Mouse (Mus musculus) B cell, adult 2 months (primary cell): Measurements from ENCODE around the gene 1810049J17Rik.

Experiments used
- DNase-seq, 2 experiments: peaks; one replicate each; pipeline ENCODE4 v3.0.0; 2022

1810049J17Rik gene

DNA sequence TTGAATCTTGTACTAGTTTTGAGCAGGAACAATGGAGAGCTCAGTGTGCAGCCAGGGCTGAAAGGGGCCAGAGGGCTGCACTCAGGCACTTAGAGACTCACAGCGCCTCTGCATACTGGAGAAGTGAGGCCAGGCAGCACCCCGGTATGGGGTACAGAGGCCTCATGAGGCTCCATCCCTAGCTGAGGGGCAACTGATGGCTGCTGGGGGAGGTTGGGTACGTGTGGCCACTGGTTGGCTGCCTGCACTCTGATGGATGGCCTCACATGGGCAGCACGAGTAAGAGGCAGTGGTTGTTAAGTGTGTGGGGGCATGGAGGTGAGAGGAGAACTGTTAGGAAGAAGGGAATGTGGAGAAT is 19.7 kb upstream of the 1810049J17Rik start:
- no peak for DNase-seq

- no peak for DNase-seq
These were observed 19.1 kb upstream of the 1810049J17Rik start for GRCm38 (mm10) chr15:12340536-12341400.

GRCm38 (mm10) chr15:12337779-12338137 is 16.1 kb upstream of the 1810049J17Rik start:
- no peak for DNase-seq

DNA sequence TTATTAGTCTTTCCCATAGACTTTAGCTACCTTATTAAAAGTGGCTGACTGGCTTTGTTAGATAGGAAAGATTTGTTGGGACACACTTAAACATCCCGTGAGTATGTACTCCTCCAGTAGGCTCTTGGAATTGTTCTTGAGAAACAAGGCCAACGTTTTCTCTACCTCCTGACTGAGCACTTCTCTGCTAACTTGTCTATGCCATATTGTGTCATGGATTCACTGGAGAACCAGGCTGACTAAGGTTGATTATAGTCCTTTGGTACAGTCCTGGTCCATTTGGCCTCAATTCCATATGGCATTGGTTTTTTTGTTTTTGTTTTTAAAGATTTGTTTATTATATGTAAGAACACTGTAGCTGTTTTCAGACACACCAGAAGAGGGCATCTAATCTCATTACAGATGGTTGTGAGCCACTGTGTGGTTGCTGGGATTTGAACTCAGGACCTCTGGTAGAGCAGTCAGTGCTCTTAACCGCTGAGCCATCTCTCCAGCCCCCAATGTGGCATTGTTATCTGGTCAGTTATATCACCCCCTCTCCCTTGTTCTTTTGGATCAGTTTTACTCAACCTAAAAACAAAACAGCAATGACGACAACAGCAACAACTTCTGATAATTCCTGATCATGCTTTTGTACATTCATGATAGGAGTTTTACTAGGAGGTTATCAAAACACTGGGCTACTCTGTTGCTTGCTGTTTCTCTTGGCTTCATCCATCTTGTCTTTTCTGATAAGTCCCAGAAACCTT is 15.5 kb upstream of the 1810049J17Rik start:
- no peak for DNase-seq

GRCm38 (mm10) chr15:12334381-12334780 is 12.7 kb upstream of the 1810049J17Rik start:
- no peak for DNase-seq

DNA sequence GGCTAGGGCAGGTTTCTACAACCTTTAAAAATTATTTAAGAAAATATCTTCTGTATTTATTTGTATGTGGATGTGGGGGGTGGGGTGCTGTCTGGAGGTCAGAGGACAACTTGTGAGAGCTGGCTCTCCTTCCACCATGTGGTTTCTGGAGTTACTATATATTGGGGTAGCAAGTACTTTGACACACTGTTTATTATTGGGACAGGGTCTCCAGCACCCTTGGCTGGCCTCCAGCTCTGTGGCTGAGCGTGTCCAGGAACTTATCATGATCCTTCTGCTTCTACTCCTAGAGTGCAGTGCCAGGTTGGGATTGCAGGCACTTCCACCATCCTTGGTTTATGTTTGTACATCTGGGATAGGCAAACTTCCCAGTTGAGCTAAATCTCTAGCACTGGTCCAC is 9.6 kb upstream of the 1810049J17Rik start:
- no peak for DNase-seq

GRCm38 (mm10) chr15:12330892-12331291 is 9.2 kb upstream of the 1810049J17Rik start:
- no peak for DNase-seq

GRCm38 (mm10) chr15:12330389-12330788 is 8.7 kb upstream of the 1810049J17Rik start:
- no peak for DNase-seq

GRCm38 (mm10) chr15:12324326-12324725 is 2.6 kb upstream of the 1810049J17Rik start:
- no peak for DNase-seq

- DNase-seq, result no peak
These were observed 1.1 kb upstream of the 1810049J17Rik start for GRCm38 (mm10) chr15:12322676-12323402.

DNA sequence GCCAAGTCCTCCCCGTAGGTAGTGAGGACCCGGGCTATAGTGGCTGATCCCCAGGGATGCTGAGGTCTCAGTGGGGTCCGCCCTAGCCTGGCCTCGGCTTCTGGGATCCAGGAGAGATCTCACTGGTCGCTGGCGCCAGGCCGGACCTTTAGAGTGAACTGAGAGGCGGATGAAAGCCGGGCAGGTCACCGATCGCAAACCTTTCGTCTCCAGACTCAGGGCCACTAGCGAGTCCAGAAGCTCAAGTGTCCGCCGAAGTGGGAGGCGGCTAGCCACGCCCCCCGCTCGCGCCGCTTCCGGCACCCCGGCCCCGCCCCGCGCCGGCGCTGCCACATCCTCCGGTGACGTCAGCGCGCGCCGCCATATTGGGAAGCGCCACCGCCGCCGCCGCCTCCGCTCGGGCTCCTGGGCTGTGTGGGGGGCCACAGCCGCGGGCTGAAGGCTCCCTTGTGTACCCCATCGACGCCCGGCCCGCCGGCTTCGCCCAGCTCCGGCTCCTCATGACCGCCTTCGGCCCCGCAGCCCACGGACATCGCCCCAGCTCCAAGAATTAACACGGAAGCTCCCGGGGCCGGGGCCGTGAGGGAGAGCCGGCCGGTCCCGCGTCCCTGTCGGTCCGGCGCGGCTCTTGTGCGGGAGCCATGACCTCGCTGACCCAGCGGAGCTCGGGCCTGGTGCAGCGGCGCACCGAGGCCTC is 460 bp downstream of the 1810049J17Rik start, which contains the start of gene Golph3:
Golph3 (plus strand) TSS at position 360 of the 697 bp plus-strand sequence.
- peak; percentile 95 to 97 for DNase-seq

DNA sequence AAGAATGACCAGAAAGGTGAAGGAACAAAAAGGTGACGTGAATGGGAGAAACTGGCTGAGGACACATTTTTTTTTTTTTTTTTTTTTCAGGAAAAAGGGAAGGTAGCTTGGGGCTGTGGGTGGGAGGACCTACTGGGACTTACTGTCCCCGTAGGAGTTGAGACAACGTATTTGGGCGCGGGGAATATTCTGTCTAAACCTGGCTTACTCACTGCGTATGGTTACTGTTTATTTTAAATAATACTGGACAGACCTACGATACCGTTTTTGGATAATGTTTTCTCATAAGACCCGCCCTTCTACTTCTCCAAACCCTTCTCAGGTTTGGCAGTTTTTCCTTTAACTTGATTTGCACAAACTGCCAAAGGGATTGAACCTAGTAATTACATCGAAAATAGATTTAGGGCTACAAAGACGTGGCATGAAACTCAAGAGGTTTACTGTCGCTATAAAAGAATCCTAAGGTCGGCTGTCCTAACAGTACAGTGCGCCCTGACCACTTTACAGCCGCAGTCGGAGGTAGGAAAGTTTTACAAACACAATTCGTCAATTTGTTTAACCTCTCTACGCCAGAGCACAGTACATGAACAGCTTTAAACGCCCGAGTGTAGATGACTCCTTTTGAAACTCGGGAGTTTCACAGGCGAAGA is 1.1 kb downstream of the 1810049J17Rik start:
- no peak for DNase-seq

- DNase-seq, result no peak
These were observed 1.8 kb downstream of the 1810049J17Rik start for GRCm38 (mm10) chr15:12319889-12320288.

DNA sequence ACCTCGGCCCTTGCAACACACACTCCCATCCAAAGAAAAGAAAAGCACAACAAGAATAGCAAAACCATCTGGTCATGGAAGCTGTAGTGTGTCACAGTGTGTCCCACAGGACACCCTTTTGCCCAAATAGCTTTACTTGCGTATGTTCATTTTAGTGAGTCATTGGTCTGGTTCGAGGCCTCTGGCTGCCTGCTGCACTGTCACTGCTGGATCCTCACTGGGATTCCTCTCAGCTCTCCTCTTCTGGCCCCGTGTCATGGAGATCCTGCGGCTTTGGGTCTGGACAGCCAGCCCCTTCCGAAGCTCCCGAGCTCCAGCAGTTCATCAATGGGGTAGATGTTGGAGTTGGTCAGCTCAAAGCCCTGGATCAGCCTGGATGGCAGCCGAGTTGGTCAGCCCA is 3.2 kb downstream of the 1810049J17Rik start:
- no peak for DNase-seq

DNA sequence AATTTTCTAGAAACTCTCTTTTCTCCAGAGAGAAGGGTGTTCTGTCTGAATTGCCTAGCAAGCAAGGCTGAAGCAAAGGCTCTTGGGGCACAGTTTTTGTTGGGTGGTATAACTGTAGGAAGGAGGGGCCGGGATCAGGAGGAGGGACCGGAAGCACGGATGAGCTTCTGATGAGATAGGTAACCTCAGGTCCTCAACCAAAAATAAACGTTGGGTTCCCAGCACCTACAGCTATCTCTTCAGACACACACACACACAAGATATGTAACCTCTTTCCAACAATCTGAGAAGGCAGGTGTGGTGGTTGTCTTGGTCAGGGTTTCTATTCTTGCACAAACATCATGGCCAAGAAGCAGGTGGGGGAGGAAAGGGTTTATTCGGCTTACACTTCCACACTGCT is 4.4 kb downstream of the 1810049J17Rik start:
- DNase-seq, result no peak

DNA sequence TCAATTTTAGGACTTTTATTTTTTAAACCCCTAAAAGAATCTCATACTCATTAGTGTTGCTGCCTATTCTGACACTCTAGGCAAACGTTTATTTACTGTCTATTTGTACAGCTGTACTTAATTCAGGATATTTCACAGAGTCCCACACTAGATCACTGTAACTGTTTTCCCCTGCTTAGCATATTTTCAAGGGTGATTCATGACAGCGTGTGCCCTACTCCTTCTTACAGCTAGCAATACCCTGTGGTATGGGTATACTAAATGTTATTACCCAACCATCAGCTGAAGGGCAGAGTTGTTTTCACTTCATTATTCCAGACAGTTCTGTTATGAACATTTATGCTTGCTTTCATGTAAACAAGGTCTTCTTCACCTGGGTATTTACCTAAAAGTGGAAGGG is 5.7 kb downstream of the 1810049J17Rik start:
- no peak for DNase-seq

DNA sequence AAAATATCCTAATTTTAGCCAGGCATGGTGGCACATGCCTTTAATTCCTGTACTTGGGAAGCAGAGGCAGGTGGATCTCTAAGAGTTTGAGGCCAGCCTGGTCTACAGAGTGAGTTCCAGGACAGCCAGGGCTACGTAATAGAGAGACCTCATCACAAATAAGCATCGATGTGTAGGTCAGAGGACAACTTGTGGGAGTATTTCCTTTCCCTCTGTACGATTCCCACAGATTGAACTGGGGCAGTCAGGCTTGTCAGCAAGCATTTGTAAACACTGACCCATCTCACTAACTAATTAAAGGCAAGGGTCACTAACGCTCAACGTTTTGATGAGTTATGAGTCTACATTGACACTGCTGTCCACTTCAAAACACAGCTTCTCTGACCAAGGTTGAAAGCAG is 7.1 kb downstream of the 1810049J17Rik start:
- no peak for DNase-seq

DNA sequence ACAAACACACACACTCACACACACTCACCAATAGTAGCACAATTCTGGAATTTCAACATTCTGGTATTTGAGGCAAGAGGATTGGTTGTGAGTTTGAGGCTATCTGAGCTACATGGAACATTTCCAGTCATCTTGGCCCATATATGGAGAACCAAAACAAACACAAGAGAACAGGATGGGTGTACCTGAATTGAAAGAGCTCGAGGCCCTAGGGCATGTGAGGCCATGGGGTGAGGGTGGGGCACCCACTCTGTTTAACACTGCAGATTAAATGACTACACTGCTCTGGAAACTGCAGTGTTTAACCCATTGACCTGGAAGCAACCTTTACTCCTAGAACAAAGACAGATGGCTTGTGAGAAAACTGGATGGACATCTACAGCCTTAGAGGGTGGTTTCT is 8.4 kb downstream of the 1810049J17Rik start:
- DNase-seq, result no peak

DNA sequence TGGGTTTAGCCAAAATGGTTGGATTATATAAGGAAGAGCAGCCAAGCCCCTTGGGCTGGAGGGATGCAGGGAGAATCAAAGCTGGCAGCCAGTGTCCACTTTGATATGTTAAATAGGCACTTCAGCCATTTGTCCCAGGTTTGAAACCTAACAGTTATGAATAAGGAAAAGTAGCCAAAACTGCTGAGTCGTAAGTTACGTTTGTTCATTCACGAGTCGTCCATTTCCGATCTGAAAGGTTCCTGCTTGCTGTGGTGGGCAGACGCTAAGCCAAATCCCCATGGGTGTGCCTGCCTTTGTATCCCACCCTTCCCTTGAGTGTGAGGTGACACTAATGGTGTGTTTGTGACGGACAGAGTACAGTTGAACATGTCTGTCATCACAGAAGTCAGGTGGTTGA is 10.2 kb downstream of the 1810049J17Rik start:
- DNase-seq, result no peak

- DNase-seq, result no peak
These were observed 11.0 kb downstream of the 1810049J17Rik start for GRCm38 (mm10) chr15:12310676-12311075.

DNA sequence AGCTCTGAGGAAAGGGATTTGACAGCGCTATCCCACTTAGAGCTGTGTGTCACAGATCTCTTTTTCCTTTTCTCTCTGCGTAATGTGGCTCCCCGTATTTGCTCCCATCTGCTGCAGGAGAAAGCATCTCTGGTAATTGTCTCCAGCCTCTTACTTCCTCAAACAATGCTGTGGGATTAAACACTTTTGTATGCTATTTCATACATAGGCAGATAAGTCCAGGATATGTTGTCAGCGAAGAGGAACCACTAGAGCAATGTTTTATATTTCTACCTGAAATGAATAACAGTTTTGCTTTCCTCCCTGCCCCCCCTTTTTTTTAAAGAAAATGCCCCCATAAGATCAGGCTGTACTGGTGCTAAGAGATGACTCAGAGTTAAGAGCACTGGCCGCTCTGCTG is 13.2 kb downstream of the 1810049J17Rik start:
- no peak for DNase-seq

DNA sequence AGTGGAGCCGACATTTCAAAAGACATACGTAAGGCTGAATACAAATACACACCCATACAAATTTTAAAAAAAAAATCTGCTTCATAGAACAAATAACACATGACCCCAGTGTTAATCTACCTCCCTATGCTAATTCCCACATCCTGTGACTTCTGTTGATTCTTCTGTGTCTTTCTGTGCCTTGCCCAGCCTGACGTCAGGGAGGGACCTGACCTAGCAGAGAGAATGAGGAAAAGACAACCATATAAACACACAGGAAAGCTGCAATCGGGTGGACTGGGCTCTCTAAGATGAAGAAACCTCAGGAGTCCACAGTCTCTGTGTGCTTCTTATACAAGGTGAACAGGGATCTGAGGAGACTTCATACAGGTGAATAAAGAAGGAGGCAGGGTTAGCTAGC is 14.6 kb downstream of the 1810049J17Rik start:
- no peak for DNase-seq
